17 mouse cellular contexts compared by ENCODE assay signal in the genomic region with DNA sequence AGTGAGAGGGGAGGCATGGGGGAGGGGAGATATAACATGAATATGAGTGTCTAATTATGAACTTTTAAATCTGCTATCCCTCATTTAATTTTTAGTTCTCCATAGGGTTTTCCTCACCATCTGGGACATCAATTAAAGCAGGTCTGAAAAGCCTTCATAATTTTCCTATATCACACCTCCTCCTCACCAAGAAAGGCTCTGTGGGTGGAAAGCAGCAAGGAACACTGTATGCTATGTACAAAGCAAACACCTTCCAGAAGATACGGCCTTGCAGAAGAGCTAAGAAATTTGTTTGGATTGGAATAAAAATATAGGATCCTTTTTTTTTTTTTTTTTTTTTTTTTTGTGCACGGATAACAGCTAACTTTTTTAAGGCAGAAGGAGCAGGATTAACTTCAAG. TPM values are rescaled to one million over a fixed set of nuclear protein-coding genes. Genes with fewer than 3 reads are reported as not detected.
DNase-seq lines count a peak whose midpoint lies in the region; TF ChIP-seq lines count a peak whose summit lies in the region.
"Had no signal": no experiment of that assay in that cellular context is flagged by ENCODE, and none has a peak within 500 bp of the region (broad histone marks: within the 10 kb centered on the region; RNA-seq: fewer than 3 reads in every experiment).

No protein-coding gene starts in this region.

- H3K4me3 ChIP-seq in cortical plate, adult 2 months (ENCODE audit: insufficient read depth, low read length): no peak overlapping the region
- H3K4me3 ChIP-seq in cerebellum, adult 2 months (replicated peaks; ENCODE audit: insufficient read depth, low read depth, low read length): no peak overlapping the region
- H3K4me3 ChIP-seq: embryonic facial prominence, embryonic 12.5 days; forebrain, embryonic 15.5 days; heart, embryonic 13.5 days; hindbrain, embryonic 15.5 days had no signal

- H3K27ac ChIP-seq in cortical plate, adult 2 months (ENCODE audit: insufficient read depth, low read length): peak overlapping the region; percentile 60; the same call in 1 of the 2 replicates
- no peak overlapping the region for H3K27ac ChIP-seq in cerebellum, adult 2 months (ENCODE audit: insufficient read depth, low read length)
- H3K27ac ChIP-seq: embryonic facial prominence, embryonic 12.5 days; heart, embryonic 13.5 days had no signal

- 87% methylated on average over 2 of the region's 2 CpGs for WGBS in cerebellum, adult 2 months

- TF ChIP-seq CTCF in cortical plate, adult 2 months (IDR thresholded peaks at IDR 0.05; ENCODE audit: extremely low read depth, insufficient read depth, low read length): no peak
- TF ChIP-seq CTCF in cerebellum, adult 2 months (IDR thresholded peaks at IDR 0.05; ENCODE audit: borderline replicate concordance, insufficient read depth, low read depth, low read length): no peak

- peaks cover 13% of the 10 kb centered on the region for H3K4me1 ChIP-seq in cortical plate, adult 2 months (ENCODE audit: control insufficient read depth, insufficient read depth, low read length)
- no peaks in the 10 kb centered on the region for H3K4me1 ChIP-seq in cerebellum, adult 2 months (ENCODE audit: control insufficient read depth, insufficient read depth, low read length)

- H3K27me3 ChIP-seq in cerebellum, adult 2 months (ENCODE audit: control insufficient read depth, insufficient read depth, low read length): no peaks in the 10 kb centered on the region
- H3K27me3 ChIP-seq: embryonic facial prominence, embryonic 12.5 days; forebrain, embryonic 15.5 days; heart, embryonic 13.5 days; hindbrain, embryonic 15.5 days had no signal

- DNase-seq in frontal cortex, adult 2 months (ENCODE audit: extremely low spot score in 1 of 2, low spot score in 1 of 2): peak; percentile 70 to 75
- DNase-seq in frontal cortex, postnatal 25 days (ENCODE audit: low spot score in 2 of 2): no peak
- DNase-seq in right cerebral cortex, adult 18-20 months: peak; percentile 77
- no peak for DNase-seq in right cerebral cortex, postnatal 14 days
- no peak for DNase-seq in cerebellum, adult 2 months
- no peak for DNase-seq in cerebellum, adult 11 months
- DNase-seq: adrenal gland, postnatal 10 days; cerebellum, adult 18-20 months; cerebellum, postnatal 14 days; gastrocnemius, postnatal 36 days; heart, adult 11 months; heart, postnatal 36 days had no signal

- no peak for TF ChIP-seq POLR2A in cortical plate, adult 2 months (IDR thresholded peaks at IDR 0.05; ENCODE audit: extremely low read depth, insufficient read depth, low read length)
- TF ChIP-seq POLR2A in cerebellum, adult 2 months (IDR thresholded peaks at IDR 0.05; ENCODE audit: borderline replicate concordance, insufficient read depth, low read length): no peak

RNA-seq across cellular contexts. Expression of gene Jam3, which starts 31.3 kb away (rescaled TPM):
- polyA plus RNA-seq in frontal cortex, adult 2 months (2012; rRNA removed): 44.5 and 49.8 TPM in 2 replicates
- 58.8 and 59.0 TPM in 2 replicates for polyA plus RNA-seq in cortical plate, adult 2 months (2012; rRNA removed)
- 44.3 and 50.8 TPM in 2 replicates for polyA plus RNA-seq in cerebellum, adult 2 months (2012; rRNA removed)

Comparison
In these comparisons a context has a peak if more than half of its experiments do, and no peak if none do; other contexts are left out.
1. DNase-seq: peak in frontal cortex, adult 2 months (2 of 2) and right cerebral cortex, adult 18-20 months (single experiment); none in frontal cortex, postnatal 25 days (0 of 2), right cerebral cortex, postnatal 14 days (single experiment), cerebellum, adult 2 months (0 of 2) and cerebellum, adult 11 months (single experiment).